Mouse (Mus musculus) testis, adult 2 months (tissue): Measurements from ENCODE around the gene H2-Eb1.

Experiments
- CTCF ChIP-seq: fragments of 200-500 bp; IDR thresholded peaks from 2 replicates; pipeline ENCODE4 v1.5.1; 2012; ENCODE audit warnings: low read depth, mild to moderate bottlenecking, inconsistent platforms, low read length, moderate library complexity; ENCODE audit not compliant: control insufficient read depth, insufficient read depth, insufficient replicate concordance
- POLR2A ChIP-seq: fragments of 200-500 bp; IDR thresholded peaks from 2 replicates; pipeline ENCODE4 v1.6.1; 2012; ENCODE audit warnings: low read depth, mild to moderate bottlenecking, inconsistent platforms, low read length, moderate library complexity; ENCODE audit not compliant: control insufficient read depth

GRCm38 (mm10) chr17:34308161-34308560 is 2.5 kb downstream of the H2-Eb1 start:
- TF ChIP-seq POLR2A, result no peak
- no peak for TF ChIP-seq CTCF
